Mouse (Mus musculus): ENCODE data around the gene Ccdc186. TPM values are rescaled to one million over a fixed set of nuclear protein-coding genes. Genes with fewer than 3 reads are reported as not detected.

Ccdc186 gene
- polyA plus RNA-seq, 1 experiment from 2014 or later = 5.7 TPM

DNA sequence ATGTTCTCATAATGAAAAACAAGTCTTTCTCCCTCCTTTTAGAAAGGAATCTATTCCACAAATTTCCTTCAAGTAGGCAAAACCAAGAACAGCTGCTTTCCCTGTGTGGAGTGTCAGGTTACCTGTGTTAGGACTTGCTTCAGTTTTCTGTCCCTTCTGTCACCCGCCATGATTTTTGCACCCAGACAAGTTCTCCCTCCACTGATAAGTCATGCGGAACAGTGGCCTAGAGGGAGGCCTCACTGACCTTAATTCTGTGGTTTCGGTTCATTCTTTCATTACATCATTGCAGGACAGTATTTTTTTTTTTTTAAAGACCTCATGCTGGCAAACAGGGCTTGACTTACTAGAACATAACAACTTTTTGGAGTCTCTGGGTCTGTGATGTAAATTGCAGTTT, 72.6 kb downstream of the Ccdc186 start:
- ATAC-seq (ENCODE audit: low read depth) (no peak), DNase-seq (no peak)
- Histone ChIP-seq H3K27ac (no peak overlapping the region), H3K9me3 (replicated peaks) (no peaks in the 10 kb centered on the region), H3K4me2 (no peak overlapping the region), H3K4me3 (replicated peaks) (no peak overlapping the region), H3K27me3 (peaks cover 3% of the 10 kb centered on the region; the same call in 1 of the 2 replicates), H3K36me3 (no peaks in the 10 kb centered on the region), H3K4me1 (replicated peaks) (no peaks in the 10 kb centered on the region; the same call in 1 of the 2 replicates), H3K9ac (no peak overlapping the region)
- WGBS (ENCODE audit: insufficient replicate concordance) = 42% methylated on average over 3 of the region's 3 CpGs

DNA sequence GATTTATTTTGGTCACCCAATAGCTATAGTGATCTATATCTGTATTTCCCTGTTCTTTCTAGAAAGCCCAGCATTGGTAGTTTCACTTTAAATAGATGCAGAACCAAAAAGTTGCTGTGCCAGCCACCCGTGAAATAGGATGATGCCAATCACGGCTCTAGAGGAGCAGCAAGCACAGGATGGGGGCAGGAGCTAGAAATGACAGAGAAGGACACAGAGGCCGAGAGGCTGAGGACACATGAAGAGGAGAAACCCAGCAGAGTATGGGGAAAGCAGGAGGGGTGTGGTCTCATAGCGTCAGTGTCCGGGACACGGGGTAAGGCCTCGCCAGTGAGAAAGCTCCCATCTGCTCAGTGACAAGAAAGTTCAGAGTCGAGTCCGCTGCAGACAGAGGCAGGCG, 74.1 kb downstream of the Ccdc186 start:
- Histone ChIP-seq H3K4me3 (replicated peaks) (no peak overlapping the region), H3K27ac (no peak overlapping the region), H3K36me3 (no peaks in the 10 kb centered on the region), H3K4me2 (no peak overlapping the region), H3K4me1 (replicated peaks) (no peaks in the 10 kb centered on the region; the same call in 1 of the 2 replicates), H3K9me3 (replicated peaks) (no peaks in the 10 kb centered on the region), H3K9ac (no peak overlapping the region), H3K27me3 (peaks cover 6% of the 10 kb centered on the region; the same call in 1 of the 2 replicates)
- 66% methylated on average over 10 of the region's 10 CpGs for WGBS (ENCODE audit: insufficient replicate concordance)
- ATAC-seq (ENCODE audit: low read depth) (no peak), DNase-seq (no peak)

- WGBS (ENCODE audit: insufficient replicate concordance) = 76% methylated on average over 9 of the region's 9 CpGs
- Histone ChIP-seq H3K4me3 (replicated peaks) (no peak overlapping the region), H3K4me2 (no peak overlapping the region), H3K9me3 (replicated peaks) (no peaks in the 10 kb centered on the region), H3K27me3 (peaks cover 7% of the 10 kb centered on the region; the same call in 1 of the 2 replicates), H3K27ac (no peak overlapping the region), H3K4me1 (replicated peaks) (no peaks in the 10 kb centered on the region; the same call in 1 of the 2 replicates), H3K9ac (no peak overlapping the region), H3K36me3 (no peaks in the 10 kb centered on the region)
- DNase-seq (no peak), ATAC-seq (ENCODE audit: low read depth) (no peak)
These were observed 75.4 kb downstream of the Ccdc186 start for GRCm38 (mm10) chr19:56746618-56747017.

- H3K9ac ChIP-seq = no peak overlapping the region
- DNase-seq (no peak), ATAC-seq (ENCODE audit: low read depth) (no peak)
- H3K27ac ChIP-seq = no peak overlapping the region
- H3K4me3 ChIP-seq (replicated peaks) = no peak overlapping the region
- WGBS (ENCODE audit: insufficient replicate concordance) = 70% methylated on average over 6 of the region's 6 CpGs
- peaks cover 8% of the 10 kb centered on the region; the same call in 1 of the 2 replicates for H3K27me3 ChIP-seq
- no peak overlapping the region for H3K4me2 ChIP-seq
- no peaks in the 10 kb centered on the region for H3K36me3 ChIP-seq
- no peaks in the 10 kb centered on the region for H3K9me3 ChIP-seq (replicated peaks)
- H3K4me1 ChIP-seq (replicated peaks) = no peaks in the 10 kb centered on the region; the same call in 1 of the 2 replicates
These were observed 76.5 kb downstream of the Ccdc186 start for GRCm38 (mm10) chr19:56745528-56745927.

DNA sequence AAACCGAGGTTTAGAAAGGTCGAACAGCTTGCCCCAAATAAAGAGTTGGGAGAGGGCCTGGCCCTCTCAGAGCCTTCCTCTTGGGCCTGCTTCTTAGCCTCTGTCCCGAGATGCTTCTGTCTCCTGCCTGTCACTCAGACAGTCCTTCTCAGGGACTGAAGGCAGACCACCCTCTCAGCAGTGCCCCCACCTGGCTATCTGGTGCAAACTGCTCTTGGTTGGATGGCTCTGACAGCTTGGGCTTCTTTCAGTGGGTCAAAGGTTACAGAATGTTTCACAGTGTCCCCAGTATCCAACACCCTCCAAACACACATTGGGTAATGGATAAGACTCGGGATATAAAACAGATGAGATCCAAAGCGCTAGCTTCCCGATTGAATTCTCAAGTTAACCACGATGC, 76.9 kb downstream of the Ccdc186 start:
- Histone ChIP-seq H3K36me3 (no peaks in the 10 kb centered on the region), H3K9me3 (replicated peaks) (no peaks in the 10 kb centered on the region), H3K27me3 (peaks cover 8% of the 10 kb centered on the region; the same call in 1 of the 2 replicates), H3K9ac (no peak overlapping the region), H3K4me1 (replicated peaks) (no peaks in the 10 kb centered on the region; the same call in 1 of the 2 replicates), H3K27ac (no peak overlapping the region), H3K4me3 (replicated peaks) (no peak overlapping the region), H3K4me2 (no peak overlapping the region)
- DNase-seq (no peak), ATAC-seq (ENCODE audit: low read depth) (no peak)
- WGBS (ENCODE audit: insufficient replicate concordance) = 52% methylated on average over 7 of the region's 7 CpGs

Other genes starting within 250 kb of the Ccdc186 start
- 0.09 and 0.13 TPM in 2 replicates for gene Adrb1, start 100.0 kb downstream of the Ccdc186 start, polyA plus RNA-seq (2015; fragmentation: Nextera tagmentation; extraction: Ambion mirVana)
- gene Tdrd1, start 4.0 kb upstream of the Ccdc186 start, polyA plus RNA-seq (2015; fragmentation: Nextera tagmentation; extraction: Ambion mirVana) = 0.05 and 0.09 TPM in 2 replicates
- not detected in 2 replicates for gene Vwa2, start 52.1 kb upstream of the Ccdc186 start, polyA plus RNA-seq (2015; fragmentation: Nextera tagmentation; extraction: Ambion mirVana)
- 0.96 and 1.2 TPM in 2 replicates for gene Afap1l2, start 186.0 kb upstream of the Ccdc186 start, polyA plus RNA-seq (2015; fragmentation: Nextera tagmentation; extraction: Ambion mirVana)

Measured in liver, embryonic 13.5 days (tissue).